Mouse (Mus musculus) ES-CJ7 (cell line): Measurements from ENCODE around the gene Dcaf11.

ENCODE experiments used
- DNase-seq: peaks from one replicate; pipeline ENCODE4 v3.0.0; 2011; ENCODE audit warnings: low read depth, low spot score

Dcaf11 gene

DNA sequence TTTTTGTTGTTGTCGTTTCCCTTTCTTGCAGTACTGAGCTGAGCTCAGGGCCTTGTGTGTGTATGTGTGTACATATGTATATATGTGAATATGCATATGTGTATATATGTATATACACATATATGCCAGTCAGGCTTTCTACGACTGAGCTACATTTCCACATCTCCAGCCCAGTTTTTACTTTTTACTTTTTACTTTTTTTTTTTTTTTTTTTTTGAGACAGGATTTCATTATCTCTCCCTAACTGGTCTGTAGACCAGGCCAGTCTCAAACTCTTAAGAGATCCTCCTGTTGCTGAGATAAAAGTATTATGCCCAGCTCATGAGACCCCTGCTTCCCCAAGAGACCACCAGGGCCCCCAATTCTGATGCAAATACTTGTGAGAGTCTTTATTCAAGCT lies 57.0 kb downstream of the Dcaf11 start:
- DNase-seq = no peak

DNA sequence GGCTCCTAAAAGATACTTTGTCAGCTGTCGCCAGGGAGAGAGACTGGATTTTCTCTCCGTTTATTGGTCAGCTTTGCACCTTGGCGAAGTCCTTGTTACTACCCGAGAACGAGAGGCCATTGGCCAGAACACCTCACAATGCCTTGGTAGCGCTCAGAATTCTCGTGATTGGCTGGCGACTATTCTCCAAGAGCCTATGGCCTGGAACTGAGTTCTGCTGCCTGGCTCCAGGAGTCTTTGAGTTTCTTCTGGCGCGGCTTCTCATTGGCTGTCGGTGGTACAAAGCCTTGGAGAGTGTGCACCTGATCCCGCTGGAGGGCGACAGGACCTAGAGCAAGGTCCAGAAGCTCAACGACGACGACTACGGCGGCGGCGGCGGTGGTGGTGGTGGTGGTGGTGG lies 58.0 kb downstream of the Dcaf11 start, which contains the start of gene Rec8:
Rec8 (plus strand) TSS at position 216 of the 400 bp plus-strand sequence.
- peak; percentile 97 for DNase-seq

DNA sequence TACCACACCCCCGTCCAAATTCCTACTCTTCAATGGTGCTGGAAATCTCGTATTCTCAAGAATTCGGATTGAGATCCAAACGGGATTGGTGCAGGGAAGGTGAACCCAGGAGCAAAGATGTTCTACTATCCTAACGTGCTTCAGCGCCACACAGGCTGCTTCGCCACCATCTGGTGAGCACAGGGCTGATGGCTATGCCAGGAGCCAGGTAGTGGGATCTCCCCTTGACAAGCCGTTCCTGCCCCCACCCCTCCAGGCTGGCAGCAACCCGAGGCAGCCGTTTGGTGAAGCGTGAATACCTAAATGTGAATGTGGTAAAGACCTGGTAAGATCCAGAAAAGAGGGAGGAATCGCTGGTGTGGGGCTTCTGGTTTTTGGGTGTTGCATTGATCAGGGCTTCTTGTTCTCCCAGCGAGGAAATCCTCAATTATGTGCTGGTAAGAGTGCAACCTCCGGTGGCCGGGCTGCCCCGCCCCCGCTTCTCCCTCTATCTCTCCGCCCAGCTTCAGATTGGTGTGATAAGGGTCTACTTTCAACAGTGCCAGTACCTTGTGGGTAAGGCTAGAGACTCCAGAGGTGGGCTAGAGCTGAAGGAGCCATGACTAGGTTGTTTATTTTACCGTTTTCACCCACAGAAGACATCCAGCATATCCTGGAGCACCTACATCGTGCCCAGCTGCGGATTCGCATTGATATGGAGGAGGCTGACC lies 58.8 kb downstream of the Dcaf11 start:
- DNase-seq = no peak
